Mouse (Mus musculus) liver, adult 2 months (tissue): ENCODE results near the gene Gm10644.

Experiments
- CTCF ChIP-seq: fragments of 200-500 bp; IDR thresholded peaks from 2 replicates; pipeline ENCODE4 v1.5.1; 2011; ENCODE audit warnings: low read depth, low read length, control low read depth
- POLR2A ChIP-seq: fragments of 200-500 bp; IDR thresholded peaks from 2 replicates; pipeline ENCODE4 v1.6.1; 2011; ENCODE audit warnings: low read length, control low read depth; ENCODE audit not compliant: insufficient read depth; ENCODE audit errors: extremely low read depth

DNA sequence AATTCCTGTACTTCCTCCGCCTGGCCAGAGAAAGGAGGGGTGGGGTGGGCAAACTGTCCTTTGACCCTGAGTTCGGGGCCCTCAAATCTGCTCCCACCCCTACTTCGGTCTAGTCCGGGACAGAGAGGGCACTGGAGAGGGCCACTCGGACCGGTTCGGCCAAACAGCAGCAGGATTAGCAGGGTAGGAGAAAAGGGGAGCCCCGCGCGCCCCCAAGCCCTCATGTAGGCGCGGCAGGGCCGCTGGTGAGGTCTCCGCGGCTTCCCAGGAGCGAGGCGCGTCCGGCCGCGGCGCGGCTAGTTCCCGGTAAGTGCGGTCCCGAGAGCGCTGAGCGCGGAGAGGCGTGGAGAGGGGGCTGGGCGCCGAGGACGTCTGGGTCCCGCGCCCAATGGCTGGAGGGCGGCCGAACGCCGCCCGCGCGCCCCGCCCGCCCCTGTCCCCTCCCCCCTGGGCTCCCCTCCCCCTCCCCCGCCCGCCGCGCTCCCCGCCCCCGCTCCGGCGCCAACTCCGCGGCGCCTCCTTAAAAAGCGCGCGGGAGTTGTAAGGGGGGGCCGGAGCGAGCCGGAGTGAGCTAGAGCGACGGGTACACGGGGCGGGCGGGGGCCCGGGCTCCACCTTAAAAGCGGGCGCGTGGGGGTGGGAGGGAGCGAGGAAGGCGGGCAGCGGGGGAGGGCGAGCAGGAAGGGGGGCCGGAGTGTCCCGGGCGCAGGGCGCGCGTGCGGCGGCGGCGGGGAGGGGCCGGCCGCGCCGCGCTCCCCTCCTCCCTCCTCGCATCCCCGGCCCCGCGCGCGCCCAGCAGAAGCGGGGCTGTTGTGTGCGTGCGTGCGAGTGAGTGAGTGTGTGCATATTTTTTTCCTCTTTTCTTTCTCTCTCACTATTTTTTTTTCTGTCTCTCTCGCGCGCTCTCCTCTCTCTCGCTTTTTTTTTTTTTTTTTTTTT is 41.8 kb upstream of the Gm10644 start:
- TF ChIP-seq POLR2A (peak; percentile 87), CTCF (no peak)
